Mouse (Mus musculus): Measurements from ENCODE around the gene Tmem267. TPM values are rescaled to one million over a fixed set of nuclear protein-coding genes. Genes with fewer than 3 reads are reported as not detected.
A peak's percentile ranks its signal among the peaks of the same experiment; 100 is the strongest.
"Not testable (repeated sequence)": the region's sequence is repeated elsewhere in the genome, so short reads cannot be mapped to it uniquely, and the experiment has no call there.

The Tmem267 gene
- polyA plus RNA-seq, 1 experiment from 2014 or later, result 3.4 TPM

GRCm38 (mm10) chr13:119602688-119603331, 115.0 kb downstream of the Tmem267 start:
- H3K9ac ChIP-seq (replicated peaks; ENCODE audit: low read depth, low read length); H3K27ac ChIP-seq (ENCODE audit: low read length); H3K9me3 ChIP-seq (ENCODE audit: control insufficient read depth, low read length); H3K27me3 ChIP-seq (replicated peaks; ENCODE audit: control insufficient read depth, insufficient read depth, low read length); H3K4me2 ChIP-seq (ENCODE audit: low read length); H3K36me3 ChIP-seq (ENCODE audit: control insufficient read depth, insufficient read depth); H3K4me1 ChIP-seq (replicated peaks; ENCODE audit: control insufficient read depth, insufficient read depth, low read length); ATAC-seq; H3K4me3 ChIP-seq (replicated peaks; ENCODE audit: low read length): not testable (repeated sequence)
- 45% methylated on average over 12 of the region's 13 CpGs for WGBS

GRCm38 (mm10) chr13:119603890-119604289, 116.1 kb downstream of the Tmem267 start:
- not testable (repeated sequence) for H3K4me1 ChIP-seq (replicated peaks; ENCODE audit: control insufficient read depth, insufficient read depth, low read length); H3K4me2 ChIP-seq (ENCODE audit: low read length); H3K9me3 ChIP-seq (ENCODE audit: control insufficient read depth, low read length); H3K36me3 ChIP-seq (ENCODE audit: control insufficient read depth, insufficient read depth); H3K27ac ChIP-seq (ENCODE audit: low read length); H3K9ac ChIP-seq (replicated peaks; ENCODE audit: low read depth, low read length); H3K4me3 ChIP-seq (replicated peaks; ENCODE audit: low read length); ATAC-seq; H3K27me3 ChIP-seq (replicated peaks; ENCODE audit: control insufficient read depth, insufficient read depth, low read length)
- WGBS, result 96% methylated on average over 6 of the region's 8 CpGs

GRCm38 (mm10) chr13:119604322-119604721, 116.5 kb downstream of the Tmem267 start:
- not testable (repeated sequence) for H3K36me3 ChIP-seq (ENCODE audit: control insufficient read depth, insufficient read depth); H3K9me3 ChIP-seq (ENCODE audit: control insufficient read depth, low read length); H3K4me3 ChIP-seq (replicated peaks; ENCODE audit: low read length); H3K9ac ChIP-seq (replicated peaks; ENCODE audit: low read depth, low read length); H3K4me1 ChIP-seq (replicated peaks; ENCODE audit: control insufficient read depth, insufficient read depth, low read length); ATAC-seq; H3K27me3 ChIP-seq (replicated peaks; ENCODE audit: control insufficient read depth, insufficient read depth, low read length); H3K27ac ChIP-seq (ENCODE audit: low read length); H3K4me2 ChIP-seq (ENCODE audit: low read length)
- WGBS, result 94% methylated on average over 7 of the region's 9 CpGs

GRCm38 (mm10) chr13:119618841-119619240, 131.0 kb downstream of the Tmem267 start:
- Histone ChIP-seq H3K36me3 (ENCODE audit: control insufficient read depth, insufficient read depth) (no peaks in the 10 kb centered on the region), H3K9ac (replicated peaks; ENCODE audit: low read depth, low read length) (no peak overlapping the region), H3K9me3 (ENCODE audit: control insufficient read depth, low read length) (no peaks in the 10 kb centered on the region), H3K27me3 (replicated peaks; ENCODE audit: control insufficient read depth, insufficient read depth, low read length) (no peaks in the 10 kb centered on the region), H3K4me1 (replicated peaks; ENCODE audit: control insufficient read depth, insufficient read depth, low read length) (no peaks in the 10 kb centered on the region), H3K4me2 (ENCODE audit: low read length) (no peak overlapping the region), H3K4me3 (replicated peaks; ENCODE audit: low read length) (no peak overlapping the region), H3K27ac (ENCODE audit: low read length) (no peak overlapping the region)
- 94% methylated on average over 3 of the region's 3 CpGs for WGBS
- ATAC-seq, result no peak

GRCm38 (mm10) chr13:119619735-119620134, 131.9 kb downstream of the Tmem267 start:
- no peaks in the 10 kb centered on the region for H3K27me3 ChIP-seq (replicated peaks; ENCODE audit: control insufficient read depth, insufficient read depth, low read length)
- no peak overlapping the region for H3K9ac ChIP-seq (replicated peaks; ENCODE audit: low read depth, low read length)
- H3K4me3 ChIP-seq (replicated peaks; ENCODE audit: low read length), result no peak overlapping the region
- no peak overlapping the region for H3K27ac ChIP-seq (ENCODE audit: low read length)
- 81% methylated on average over 3 of the region's 3 CpGs for WGBS
- ATAC-seq, result no peak
- H3K36me3 ChIP-seq (ENCODE audit: control insufficient read depth, insufficient read depth), result no peaks in the 10 kb centered on the region
- no peaks in the 10 kb centered on the region for H3K9me3 ChIP-seq (ENCODE audit: control insufficient read depth, low read length)
- H3K4me2 ChIP-seq (ENCODE audit: low read length), result no peak overlapping the region
- H3K4me1 ChIP-seq (replicated peaks; ENCODE audit: control insufficient read depth, insufficient read depth, low read length), result no peaks in the 10 kb centered on the region

- H3K9me3 ChIP-seq (ENCODE audit: control insufficient read depth, low read length), result no peaks in the 10 kb centered on the region
Observed at GRCm38 (mm10) chr13:119623634-119624033, 135.8 kb downstream of the Tmem267 start, which contains the start of gene Ccl28. TSS of gene Ccl28 (plus strand) at chr13:119623819.

GRCm38 (mm10) chr13:119625952-119626351, 138.1 kb downstream of the Tmem267 start:
- not testable (repeated sequence) for ATAC-seq; H3K9me3 ChIP-seq (ENCODE audit: control insufficient read depth, low read length); H3K4me1 ChIP-seq (replicated peaks; ENCODE audit: control insufficient read depth, insufficient read depth, low read length); H3K27ac ChIP-seq (ENCODE audit: low read length); H3K4me2 ChIP-seq (ENCODE audit: low read length); H3K9ac ChIP-seq (replicated peaks; ENCODE audit: low read depth, low read length); H3K27me3 ChIP-seq (replicated peaks; ENCODE audit: control insufficient read depth, insufficient read depth, low read length); H3K4me3 ChIP-seq (replicated peaks; ENCODE audit: low read length); H3K36me3 ChIP-seq (ENCODE audit: control insufficient read depth, insufficient read depth)
- WGBS, result 81% methylated on average over 5 of the region's 5 CpGs

More at GRCm38 (mm10) chr13:119623634-119624033, 135.8 kb downstream of the Tmem267 start, which contains the start of gene Ccl28:
- Histone ChIP-seq H3K4me1 (replicated peaks; ENCODE audit: control insufficient read depth, insufficient read depth, low read length) (no peaks in the 10 kb centered on the region), H3K4me2 (ENCODE audit: low read length) (no peak within 1 kb of the TSS), H3K27ac (ENCODE audit: low read length) (no peak within 1 kb of the TSS), H3K4me3 (replicated peaks; ENCODE audit: low read length) (no peak within 1 kb of the TSS), H3K36me3 (ENCODE audit: control insufficient read depth, insufficient read depth) (no peaks in the 10 kb centered on the region), H3K9ac (replicated peaks; ENCODE audit: low read depth, low read length) (no peak within 1 kb of the TSS), H3K27me3 (replicated peaks; ENCODE audit: control insufficient read depth, insufficient read depth, low read length) (no peaks in the 10 kb centered on the region)
- no peak for ATAC-seq
- WGBS, result 85% methylated on average over 6 of the region's 6 CpGs

- Histone ChIP-seq H3K27ac (ENCODE audit: low read length) (no peak overlapping the region), H3K9me3 (ENCODE audit: control insufficient read depth, low read length) (no peaks in the 10 kb centered on the region), H3K36me3 (ENCODE audit: control insufficient read depth, insufficient read depth) (no peaks in the 10 kb centered on the region), H3K9ac (replicated peaks; ENCODE audit: low read depth, low read length) (peak overlapping the region; percentile 55), H3K27me3 (replicated peaks; ENCODE audit: control insufficient read depth, insufficient read depth, low read length) (no peaks in the 10 kb centered on the region), H3K4me3 (replicated peaks; ENCODE audit: low read length) (peak overlapping the region; percentile 46), H3K4me2 (ENCODE audit: low read length) (peak overlapping the region; percentile 60), H3K4me1 (replicated peaks; ENCODE audit: control insufficient read depth, insufficient read depth, low read length) (no peaks in the 10 kb centered on the region)
- ATAC-seq, result peak; percentile 96
- WGBS, result 7% methylated on average over 29 of the region's 33 CpGs
Observed at GRCm38 (mm10) chr13:119631482-119632155, 143.8 kb downstream of the Tmem267 start.

- Histone ChIP-seq H3K4me2 (ENCODE audit: low read length) (peak overlapping the region; percentile 60), H3K27ac (ENCODE audit: low read length) (no peak overlapping the region), H3K9ac (replicated peaks; ENCODE audit: low read depth, low read length) (no peak overlapping the region; the same call in 1 of the 2 replicates), H3K27me3 (replicated peaks; ENCODE audit: control insufficient read depth, insufficient read depth, low read length) (no peaks in the 10 kb centered on the region), H3K36me3 (ENCODE audit: control insufficient read depth, insufficient read depth) (no peaks in the 10 kb centered on the region), H3K4me1 (replicated peaks; ENCODE audit: control insufficient read depth, insufficient read depth, low read length) (no peaks in the 10 kb centered on the region), H3K9me3 (ENCODE audit: control insufficient read depth, low read length) (no peaks in the 10 kb centered on the region), H3K4me3 (replicated peaks; ENCODE audit: low read length) (peak overlapping the region; percentile 46)
- peak; percentile 35; the same call in 1 of the 2 replicates for ATAC-seq
- WGBS, result 85% methylated on average over 4 of the region's 4 CpGs
Observed at GRCm38 (mm10) chr13:119632156-119632548, 144.3 kb downstream of the Tmem267 start.
